ENCODE assay signal across 8 mouse cellular contexts in the genomic region with DNA sequence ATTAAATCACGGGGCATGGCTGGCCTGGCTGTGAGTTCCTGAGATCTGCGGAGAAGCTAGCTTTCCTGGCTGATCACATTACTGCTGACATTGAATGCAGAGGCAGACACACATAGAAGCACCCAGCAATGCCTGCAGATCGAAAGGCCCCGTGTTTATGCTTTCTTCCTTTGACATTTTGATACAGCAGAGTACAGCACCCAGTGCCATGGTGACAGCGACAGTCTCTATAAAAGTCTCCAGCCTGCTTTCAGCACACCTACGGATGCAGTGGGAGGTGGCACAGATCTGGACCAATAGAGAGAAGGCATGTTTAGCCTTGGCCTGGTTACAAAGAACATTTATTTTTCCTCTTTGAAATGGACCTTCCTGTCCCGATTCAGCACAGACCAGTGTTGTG.
DNase-seq lines count a peak whose midpoint lies in the region; ATAC-seq lines count a peak whose summit lies in the region.

No protein-coding gene starts in this region.

- no peak overlapping the region for H3K4me2 ChIP-seq in forebrain, embryonic 16.5 days (ENCODE audit: low read length)
- no peak overlapping the region for H3K4me2 ChIP-seq in midbrain, embryonic 12.5 days (replicated peaks)

- peak; percentile 49 for ATAC-seq in forebrain, embryonic 16.5 days
- no peak for ATAC-seq in midbrain, embryonic 12.5 days (ENCODE audit: low FRiP score, low read depth)
- no peak for ATAC-seq in megakaryocyte progenitor cell, adult 5-6 weeks (replicated peaks; ENCODE audit: poor library complexity)

- H3K27ac ChIP-seq in forebrain, embryonic 16.5 days (ENCODE audit: low read length): peak overlapping the region; percentile 39
- H3K27ac ChIP-seq in midbrain, embryonic 12.5 days (replicated peaks): 0 out of 2 replicates have a peak overlapping the region, but pooled peaks have one; percentile 54

- whole genome bisulfite sequencing in forebrain, embryonic 16.5 days: 42% methylated on average over 7 of the region's 7 CpGs
- WGBS in midbrain, embryonic 12.5 days: 58% methylated on average over 7 of the region's 7 CpGs

- DNase-seq in heart, adult 18-20 months: peak; percentile 22 to 38
- no peak for DNase-seq in heart, postnatal 4 days
- DNase-seq in adrenal gland, adult 2 months: peak; percentile 75
- peak; percentile 75 to 77 for DNase-seq in layer of hippocampus, adult 8-10 months (ENCODE audit: low spot score in 2 of 2)
- no peak for DNase-seq in thymus, postnatal 4 days

- H3K27me3 ChIP-seq in forebrain, embryonic 16.5 days (replicated peaks; ENCODE audit: control insufficient read depth, insufficient read depth, low read length): no peaks in the 10 kb centered on the region
- no peaks in the 10 kb centered on the region for H3K27me3 ChIP-seq in midbrain, embryonic 12.5 days

- no peak overlapping the region for H3K4me3 ChIP-seq in forebrain, embryonic 16.5 days (replicated peaks; ENCODE audit: low read length)
- H3K4me3 ChIP-seq in midbrain, embryonic 12.5 days: no peak overlapping the region

- peaks cover 23% of the 10 kb centered on the region for H3K4me1 ChIP-seq in forebrain, embryonic 16.5 days (replicated peaks; ENCODE audit: control insufficient read depth, insufficient read depth, low read length)
- peaks cover 21% of the 10 kb centered on the region for H3K4me1 ChIP-seq in midbrain, embryonic 12.5 days

- H3K9me3 ChIP-seq in forebrain, embryonic 16.5 days (ENCODE audit: control insufficient read depth, low read length): no peaks in the 10 kb centered on the region
- 0 out of 2 replicates have a peak, but pooled peaks cover 3% of the 10 kb centered on the region for H3K9me3 ChIP-seq in midbrain, embryonic 12.5 days

- no peak overlapping the region for H3K9ac ChIP-seq in forebrain, embryonic 16.5 days (replicated peaks; ENCODE audit: low read depth, low read length)
- H3K9ac ChIP-seq in midbrain, embryonic 12.5 days (replicated peaks): no peak overlapping the region

- no peaks in the 10 kb centered on the region for H3K36me3 ChIP-seq in forebrain, embryonic 16.5 days (ENCODE audit: control insufficient read depth, insufficient read depth)
- no peaks in the 10 kb centered on the region for H3K36me3 ChIP-seq in midbrain, embryonic 12.5 days

Comparison
In these comparisons a context has a peak if more than half of its experiments do, and no peak if none do; other contexts are left out.
1. DNase-seq: peak in heart, adult 18-20 months (2 of 2), adrenal gland, adult 2 months (single experiment) and layer of hippocampus, adult 8-10 months (2 of 2); none in heart, postnatal 4 days (single experiment) and thymus, postnatal 4 days (single experiment).